Mouse (Mus musculus): ENCODE measurements around the gene Rps15a. TPM values are rescaled to one million over a fixed set of nuclear protein-coding genes. Genes with fewer than 3 reads are reported as not detected.
A peak's percentile ranks its signal among the peaks of the same experiment; 100 is the strongest.

Gene Rps15a
- total RNA-seq, 2 experiments from 2014 or later: 360 to 422 TPM

GRCm38 (mm10) chr7:118116787-118117538 lies 975 bp upstream of the Rps15a start:
- DNase-seq (ENCODE audit: low spot score in 2 of 2): no peak

- DNase-seq (ENCODE audit: low spot score in 2 of 2): no peak
Observed at GRCm38 (mm10) chr7:118115533-118115876, 483 bp downstream of the Rps15a start.

- no peak for DNase-seq (ENCODE audit: low spot score in 2 of 2)
Observed at GRCm38 (mm10) chr7:118113541-118114297, 2.3 kb downstream of the Rps15a start.

GRCm38 (mm10) chr7:118111128-118111527 lies 4.9 kb downstream of the Rps15a start:
- no peak for DNase-seq (ENCODE audit: low spot score in 2 of 2)

GRCm38 (mm10) chr7:118107671-118108070 lies 8.3 kb downstream of the Rps15a start:
- DNase-seq (ENCODE audit: low spot score in 2 of 2): no peak

- DNase-seq (ENCODE audit: low spot score in 2 of 2): no peak
Observed at GRCm38 (mm10) chr7:118104458-118105052, 11.4 kb downstream of the Rps15a start.

- DNase-seq (ENCODE audit: low spot score in 2 of 2): no peak
Observed at GRCm38 (mm10) chr7:118103462-118104379, 12.3 kb downstream of the Rps15a start.

GRCm38 (mm10) chr7:118102678-118103461 lies 13.1 kb downstream of the Rps15a start:
- DNase-seq (ENCODE audit: low spot score in 2 of 2): no peak

- peak; percentile 49 to 76 for DNase-seq (ENCODE audit: low spot score in 2 of 2)
Observed at GRCm38 (mm10) chr7:118102231-118102630, 13.8 kb downstream of the Rps15a start.

GRCm38 (mm10) chr7:118097615-118098014 lies 18.4 kb downstream of the Rps15a start:
- no peak for DNase-seq (ENCODE audit: low spot score in 2 of 2)

GRCm38 (mm10) chr7:118079987-118080386 lies 36.0 kb downstream of the Rps15a start:
- DNase-seq (ENCODE audit: low spot score in 2 of 2): no peak

GRCm38 (mm10) chr7:118079097-118079496 lies 36.9 kb downstream of the Rps15a start:
- no peak for DNase-seq (ENCODE audit: low spot score in 2 of 2)

GRCm38 (mm10) chr7:118067261-118067660 lies 48.7 kb downstream of the Rps15a start:
- no peak for DNase-seq (ENCODE audit: low spot score in 2 of 2)

- no peak for DNase-seq (ENCODE audit: low spot score in 2 of 2)
Observed at GRCm38 (mm10) chr7:118056300-118056699, 59.7 kb downstream of the Rps15a start.

Other genes starting within 250 kb of the Rps15a start
- 100 to 1,000 TPM; 255 to 263 TPM for gene Arl6ip1, start 13.5 kb upstream of the Rps15a start, total RNA-seq (2021)
- 10 to 100 TPM; 69.4 to 73.2 TPM for gene Smg1, start 127.5 kb upstream of the Rps15a start, total RNA-seq (2021)

All from layer of hippocampus, postnatal 14 days (tissue).